Mouse (Mus musculus) adrenal gland, postnatal 25 days (tissue): ENCODE results near the gene Fer1l4. TPM values are rescaled to one million over a fixed set of nuclear protein-coding genes. Genes with fewer than 3 reads are reported as not detected.

ENCODE experiments used
- DNase-seq: peaks from one replicate; pipeline ENCODE4 v3.0.0; 2021; ENCODE audit warnings: mixed read lengths
- total RNA-seq: library from RNA; stranded (reverse); gene quantifications from 2 replicates; pipeline ENCODE4 v1.2.3, GENCODE M21; 2021

The Fer1l4 gene
- total RNA-seq, 1 experiment from 2014 or later: not detected

- peak; percentile 99 for DNase-seq
These were observed 44.7 kb downstream of the Fer1l4 start, which contains the start of the genes 6430550D23Rik and Ergic3 for GRCm38 (mm10) chr2:156007888-156008532. Gene 6430550D23Rik (minus strand): TSS chr2:156007977. Gene Ergic3 (plus strand): TSS chr2:156008045.

GRCm38 (mm10) chr2:156005393-156005792, 47.4 kb downstream of the Fer1l4 start:
- DNase-seq: no peak

- peak; percentile 41 for DNase-seq
These were observed 60.9 kb downstream of the Fer1l4 start for GRCm38 (mm10) chr2:155991863-155992321.

DNA sequence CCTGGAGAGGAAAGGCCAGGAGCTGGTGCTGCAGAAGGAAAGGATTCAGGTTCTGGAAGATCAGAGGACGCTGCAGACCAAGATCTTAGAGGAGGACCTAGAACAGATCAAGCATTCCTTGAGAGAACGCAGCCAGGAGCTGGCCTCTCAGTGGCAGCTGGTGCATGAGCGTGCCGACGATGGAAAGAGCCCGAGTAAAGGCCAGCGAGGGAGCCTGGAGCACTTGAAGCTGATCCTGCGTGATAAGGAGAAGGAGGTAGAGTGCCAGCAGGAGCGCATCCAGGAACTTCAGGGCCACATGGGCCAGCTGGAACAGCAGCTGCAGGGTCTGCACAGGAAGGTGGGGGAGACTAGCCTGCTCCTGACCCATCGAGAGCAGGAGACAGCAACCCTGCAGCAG, 61.6 kb downstream of the Fer1l4 start:
- DNase-seq: no peak

GRCm38 (mm10) chr2:155989085-155989484, 63.7 kb downstream of the Fer1l4 start:
- no peak for DNase-seq

DNA sequence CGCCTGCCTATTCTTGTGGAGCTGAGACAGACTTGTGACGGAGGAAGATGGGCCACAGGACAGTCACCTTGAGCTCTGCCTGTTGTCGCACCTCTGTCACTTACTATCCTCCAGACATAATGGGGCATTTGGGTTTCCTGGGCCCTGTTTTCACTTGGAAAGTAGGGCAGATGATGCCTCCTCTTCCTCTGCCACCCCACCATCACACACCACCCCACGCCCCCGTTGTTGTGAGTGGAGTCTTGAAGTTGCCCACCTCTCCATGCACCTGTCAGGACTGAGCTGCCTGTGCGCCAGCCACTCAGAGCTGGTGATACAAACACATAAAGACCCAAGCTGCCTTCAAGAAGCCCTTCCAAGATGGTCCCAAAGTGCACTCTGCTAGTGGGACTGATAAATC, 65.6 kb downstream of the Fer1l4 start:
- DNase-seq: no peak

GRCm38 (mm10) chr2:155985776-155986175, 67.0 kb downstream of the Fer1l4 start:
- DNase-seq: no peak

DNA sequence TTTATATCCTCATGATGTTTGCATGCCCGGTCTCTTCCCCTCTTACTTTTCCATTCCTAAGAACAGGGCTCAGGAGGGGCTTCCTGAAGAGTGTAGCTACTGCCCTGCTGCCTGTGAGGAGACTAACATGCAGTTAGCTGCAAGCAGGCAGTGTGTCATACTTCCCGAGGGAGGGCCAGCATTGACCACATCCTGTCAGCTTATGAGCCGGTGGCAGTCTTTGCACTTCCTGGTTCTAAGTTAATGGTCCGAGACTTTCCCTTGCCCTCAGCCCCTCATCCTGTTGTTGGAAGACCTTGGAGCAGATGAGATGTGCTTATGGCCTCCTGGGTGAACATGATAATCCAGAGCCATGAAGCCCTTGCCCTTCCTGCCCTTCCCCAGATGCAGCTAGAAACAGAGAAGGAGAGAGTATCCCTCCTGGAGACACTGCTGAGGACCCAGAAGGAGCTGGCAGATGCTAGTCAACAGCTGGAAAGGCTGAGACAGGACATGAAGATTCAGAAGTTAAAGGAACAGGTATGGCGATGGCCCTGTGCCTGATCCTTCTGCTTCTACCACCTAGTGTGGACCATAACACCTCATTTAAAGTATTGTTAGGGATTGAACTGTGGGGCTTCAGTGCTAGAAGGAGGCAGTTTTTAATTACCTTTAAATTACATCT, 73.3 kb downstream of the Fer1l4 start:
- peak; percentile 18 for DNase-seq

DNA sequence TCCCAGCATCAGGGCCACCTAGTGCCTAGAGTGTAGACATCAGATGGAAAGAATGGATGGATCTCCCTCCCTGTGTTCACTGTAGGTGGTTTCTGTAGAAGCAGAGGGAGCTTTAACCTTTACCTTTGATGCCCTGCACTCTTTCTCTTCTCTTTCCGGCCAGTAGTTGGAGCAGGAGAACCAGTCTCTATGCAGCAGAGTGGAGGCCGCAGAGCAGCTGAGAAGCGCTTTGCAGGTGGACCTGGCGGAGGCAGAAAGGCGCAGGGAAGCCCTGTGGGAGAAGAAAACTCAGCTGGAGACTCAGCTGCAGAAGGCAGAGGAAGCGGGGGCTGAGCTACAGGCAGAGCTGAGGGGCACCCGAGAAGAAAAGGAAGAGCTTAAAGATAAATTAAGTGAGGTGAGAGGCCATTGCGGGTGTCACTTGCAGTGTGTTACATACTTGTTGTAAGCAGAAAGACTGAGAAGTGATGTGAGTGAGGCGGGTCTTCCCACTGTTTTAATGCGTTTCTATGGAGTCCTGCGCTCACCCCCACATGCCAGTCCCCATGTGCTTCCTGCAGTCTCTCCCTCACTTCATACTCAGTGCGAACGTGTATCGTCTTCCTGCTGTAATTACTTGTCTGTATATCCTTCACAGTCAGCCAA, 78.5 kb downstream of the Fer1l4 start:
- no peak for DNase-seq

GRCm38 (mm10) chr2:155973348-155973747, 79.4 kb downstream of the Fer1l4 start:
- no peak for DNase-seq

Other genes starting within 250 kb of the Fer1l4 start
- 159 and 181 TPM in 2 replicates for gene BC029722, start 233.5 kb downstream of the Fer1l4 start, total RNA-seq
- 112 and 131 TPM in 2 replicates for gene Eif6, start 226.0 kb downstream of the Fer1l4 start, total RNA-seq
- gene Fam83c, start 218.1 kb downstream of the Fer1l4 start, total RNA-seq: 0.06 TPM in 1 of 2 replicates, not detected in the other
- 74.4 and 114 TPM in 2 replicates for gene Uqcc1, start 122.6 kb downstream of the Fer1l4 start, total RNA-seq
- not detected in 2 replicates for gene Gm15557, start 112.2 kb downstream of the Fer1l4 start, total RNA-seq
- 1.3 TPM in 1 of 2 replicates, not detected in the other for gene Gdf5, start 107.6 kb downstream of the Fer1l4 start, total RNA-seq
- 12.2 and 19.0 TPM in 2 replicates for gene Cep250, start 96.5 kb downstream of the Fer1l4 start, total RNA-seq
- gene 6430550D23Rik, start 45.0 kb downstream of the Fer1l4 start, total RNA-seq: 4.0 and 4.3 TPM in 2 replicates
- 242 and 246 TPM in 2 replicates for gene Ergic3, start 44.9 kb downstream of the Fer1l4 start, total RNA-seq
- 2.4 and 2.9 TPM in 2 replicates for gene Spag4, start 12.2 kb upstream of the Fer1l4 start, total RNA-seq
- 32.5 and 59.7 TPM in 2 replicates for gene Cpne1, start 59.0 kb upstream of the Fer1l4 start, total RNA-seq
- 23.0 and 26.1 TPM in 2 replicates for gene Rbm12, start 59.0 kb upstream of the Fer1l4 start, total RNA-seq
- gene Gm28036, start 74.1 kb upstream of the Fer1l4 start, total RNA-seq: 17.5 and 21.0 TPM in 2 replicates
- 259 and 329 TPM in 2 replicates for gene Romo1, start 91.1 kb upstream of the Fer1l4 start, total RNA-seq
- gene Nfs1, start 91.2 kb upstream of the Fer1l4 start, total RNA-seq: 93.5 and 99.3 TPM in 2 replicates
- 413 and 478 TPM in 2 replicates for gene Rbm39, start 127.3 kb upstream of the Fer1l4 start, total RNA-seq
- gene Phf20, start 143.5 kb upstream of the Fer1l4 start, total RNA-seq: 33.1 and 41.2 TPM in 2 replicates